Comparison of ENCODE assay signal across 19 mouse cellular contexts in genomic region chr2:92695869-92696268, GRCm38 (mm10).
DNase-seq lines count a peak whose midpoint lies in the region; ATAC-seq lines count a peak whose summit lies in the region.
"Had no signal": no experiment of that assay in that cellular context is flagged by ENCODE, and none has a peak within 500 bp of the region (broad histone marks: within the 10 kb centered on the region; RNA-seq: fewer than 3 reads in every experiment).

No protein-coding gene starts in this region.

- 22% methylated on average over 3 of the region's 3 CpGs for WGBS in neural tube, embryonic 11.5 days
- 14% methylated on average over 3 of the region's 3 CpGs for WGBS in midbrain, embryonic 13.5 days
- WGBS in intestine, embryonic 15.5 days, result 44% methylated on average over 3 of the region's 3 CpGs

- no peaks in the 10 kb centered on the region for H3K9me3 ChIP-seq in neural tube, embryonic 11.5 days (ENCODE audit: control insufficient read depth, low read length)
- H3K9me3 ChIP-seq in midbrain, embryonic 13.5 days, result no peaks in the 10 kb centered on the region
- no peaks in the 10 kb centered on the region for H3K9me3 ChIP-seq in intestine, embryonic 15.5 days
- H3K9me3 ChIP-seq: heart, embryonic 12.5 days; limb, embryonic 15.5 days had no signal

- H3K27ac ChIP-seq in neural tube, embryonic 11.5 days (ENCODE audit: low read depth, low read length), result no peak overlapping the region
- H3K27ac ChIP-seq in midbrain, embryonic 13.5 days, result 0 out of 2 replicates have a peak overlapping the region, but pooled peaks have one; percentile 6
- no peak overlapping the region for H3K27ac ChIP-seq in intestine, embryonic 15.5 days
- H3K27ac ChIP-seq: limb, embryonic 15.5 days had no signal

- no peak overlapping the region for H3K4me2 ChIP-seq in neural tube, embryonic 11.5 days (ENCODE audit: low read depth)
- no peak overlapping the region for H3K4me2 ChIP-seq in midbrain, embryonic 13.5 days (replicated peaks)
- H3K4me2 ChIP-seq in intestine, embryonic 15.5 days (replicated peaks), result no peak overlapping the region
- H3K4me2 ChIP-seq: heart, embryonic 12.5 days; limb, embryonic 15.5 days had no signal

- H3K4me1 ChIP-seq in neural tube, embryonic 11.5 days (ENCODE audit: control insufficient read depth, insufficient read depth, low read length), result no peaks in the 10 kb centered on the region; the same call in 1 of the 2 replicates
- H3K4me1 ChIP-seq in midbrain, embryonic 13.5 days (replicated peaks), result peaks cover 19% of the 10 kb centered on the region
- no peaks in the 10 kb centered on the region for H3K4me1 ChIP-seq in intestine, embryonic 15.5 days (replicated peaks)
- H3K4me1 ChIP-seq: heart, embryonic 12.5 days; limb, embryonic 15.5 days had no signal

- peak; percentile 25 for DNase-seq in embryo, embryonic 10.5 days (ENCODE audit: low spot score)
- DNase-seq in embryo, embryonic 9.5 days (ENCODE audit: extremely low spot score), result no peak
- peak; percentile 42 for DNase-seq in neural tube, embryonic 11.5 days (ENCODE audit: low spot score)
- no peak for DNase-seq in neural tube, embryonic 10.5 days (ENCODE audit: extremely low spot score, low spot score)
- no peak for DNase-seq in adrenal gland, adult (ENCODE audit: inconsistent age in 2 of 2, low spot score in 1 of 2)
- no peak for DNase-seq in left cerebral cortex, postnatal 4 days
- DNase-seq: cerebellum, adult 11-12 months; cerebellum, postnatal 36 days; gastrocnemius, postnatal 10 days; heart, postnatal 4 days; kidney, adult 2 months; kidney, postnatal 36 days; lung, adult 18-20 months; lung, postnatal 36 days; thymus, postnatal 25 days had no signal

- intact Hi-C loops in left cerebral cortex, postnatal 4 days (cut with DNase I), result loop anchor here (10.0 kb wide), 2 partner anchors 119 to 211 kb away; no protein-coding TSS in a partner anchor

- ATAC-seq in neural tube, embryonic 11.5 days (ENCODE audit: insufficient read depth, low FRiP score, low TSS enrichment), result peak; percentile 76
- ATAC-seq in midbrain, embryonic 13.5 days, result peak; percentile 57
- no peak for ATAC-seq in intestine, embryonic 15.5 days

- no peak overlapping the region for H3K4me3 ChIP-seq in neural tube, embryonic 11.5 days (ENCODE audit: low read depth, low read length)
- no peak overlapping the region for H3K4me3 ChIP-seq in midbrain, embryonic 13.5 days (replicated peaks)
- no peak overlapping the region for H3K4me3 ChIP-seq in intestine, embryonic 15.5 days (replicated peaks)
- H3K4me3 ChIP-seq: heart, embryonic 12.5 days; limb, embryonic 15.5 days had no signal

- no peaks in the 10 kb centered on the region for H3K36me3 ChIP-seq in neural tube, embryonic 11.5 days (ENCODE audit: control insufficient read depth, insufficient read depth, low read length)
- H3K36me3 ChIP-seq in midbrain, embryonic 13.5 days, result no peaks in the 10 kb centered on the region
- no peaks in the 10 kb centered on the region for H3K36me3 ChIP-seq in intestine, embryonic 15.5 days
- H3K36me3 ChIP-seq: heart, embryonic 12.5 days; limb, embryonic 15.5 days had no signal

- H3K9ac ChIP-seq in neural tube, embryonic 11.5 days (ENCODE audit: low read length), result no peak overlapping the region
- no peak overlapping the region for H3K9ac ChIP-seq in midbrain, embryonic 13.5 days (replicated peaks)
- H3K9ac ChIP-seq in intestine, embryonic 15.5 days, result no peak overlapping the region
- H3K9ac ChIP-seq: heart, embryonic 12.5 days; limb, embryonic 15.5 days had no signal

- H3K27me3 ChIP-seq in neural tube, embryonic 11.5 days (ENCODE audit: control insufficient read depth, insufficient read depth, low read length), result no peaks in the 10 kb centered on the region
- H3K27me3 ChIP-seq in midbrain, embryonic 13.5 days, result no peaks in the 10 kb centered on the region; the same call in 1 of the 2 replicates
- no peaks in the 10 kb centered on the region for H3K27me3 ChIP-seq in intestine, embryonic 15.5 days (replicated peaks)
- H3K27me3 ChIP-seq: heart, embryonic 12.5 days; limb, embryonic 15.5 days had no signal

Comparison
In these comparisons a context has a peak if more than half of its experiments do, and no peak if none do; other contexts are left out.
1. DNase-seq: peak in embryo, embryonic 10.5 days (single experiment) and neural tube, embryonic 11.5 days (single experiment); none in embryo, embryonic 9.5 days (single experiment), neural tube, embryonic 10.5 days (single experiment), adrenal gland, adult (0 of 2) and left cerebral cortex, postnatal 4 days (single experiment).